Mouse (Mus musculus): ENCODE measurements around the gene Dcdc2a. TPM values are rescaled to one million over a fixed set of nuclear protein-coding genes. Genes with fewer than 3 reads are reported as not detected.

Dcdc2a gene
- polyA plus RNA-seq, 3 experiments from 2014 or later, result not detected

DNA sequence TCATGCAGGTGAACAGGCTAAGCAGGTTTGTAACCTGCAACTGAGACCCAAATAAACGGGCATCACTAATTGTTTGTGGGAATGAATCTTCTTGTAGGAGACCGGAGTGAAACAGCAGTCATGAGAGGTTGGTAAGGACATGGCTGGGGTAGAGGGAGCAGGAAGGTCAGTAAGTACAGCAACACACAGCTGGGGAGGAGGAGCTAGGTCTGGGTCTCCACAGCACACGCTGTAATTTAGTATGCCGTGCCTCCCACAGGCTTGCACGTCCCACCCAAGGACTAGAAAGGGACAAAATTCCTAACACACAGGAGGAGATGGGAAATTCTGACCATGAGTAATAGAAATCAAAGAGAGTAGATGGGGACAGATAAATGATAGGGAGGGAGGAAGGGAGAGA is 42.8 kb downstream of the Dcdc2a start:
- ATAC-seq, result no peak

DNA sequence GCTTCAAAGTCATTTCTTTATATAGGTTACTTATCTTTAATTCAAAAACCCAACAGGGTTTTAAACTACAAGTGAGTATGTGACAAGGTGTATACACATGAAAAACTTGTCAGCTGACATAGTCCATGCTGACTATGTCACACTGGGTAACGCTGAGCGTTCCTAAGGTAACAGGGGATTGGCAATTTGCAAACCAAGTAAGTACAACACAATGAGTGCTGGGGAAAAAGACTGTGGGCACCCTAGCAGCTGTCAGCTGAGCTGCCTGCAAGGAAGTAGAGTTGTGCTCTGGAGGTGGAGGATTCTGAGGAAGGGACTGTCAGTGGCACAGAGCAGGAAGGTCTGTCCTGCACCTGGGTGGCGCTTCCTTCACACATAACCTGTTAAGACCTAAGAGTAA is 43.7 kb downstream of the Dcdc2a start:
- ATAC-seq, result no peak

DNA sequence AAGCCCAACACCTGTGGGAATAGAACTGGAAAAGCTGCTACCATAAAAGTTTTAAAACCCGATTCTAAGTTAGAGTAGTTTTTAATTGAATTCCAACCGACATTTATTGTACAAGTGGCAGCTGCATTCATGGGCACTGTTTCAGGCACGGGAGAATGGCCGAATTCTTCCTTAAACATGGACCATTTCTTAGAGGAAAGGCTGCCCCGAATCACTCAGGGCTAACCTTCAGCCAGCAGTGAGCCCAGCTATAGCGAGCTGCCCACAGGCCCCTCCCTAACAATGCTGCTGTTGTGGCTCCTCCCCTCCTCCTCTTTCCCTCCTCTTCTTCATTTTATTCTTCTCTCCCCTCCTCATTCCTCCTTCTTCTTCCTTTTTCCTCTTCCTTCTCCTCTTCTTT is 44.8 kb downstream of the Dcdc2a start:
- ATAC-seq, result no peak

DNA sequence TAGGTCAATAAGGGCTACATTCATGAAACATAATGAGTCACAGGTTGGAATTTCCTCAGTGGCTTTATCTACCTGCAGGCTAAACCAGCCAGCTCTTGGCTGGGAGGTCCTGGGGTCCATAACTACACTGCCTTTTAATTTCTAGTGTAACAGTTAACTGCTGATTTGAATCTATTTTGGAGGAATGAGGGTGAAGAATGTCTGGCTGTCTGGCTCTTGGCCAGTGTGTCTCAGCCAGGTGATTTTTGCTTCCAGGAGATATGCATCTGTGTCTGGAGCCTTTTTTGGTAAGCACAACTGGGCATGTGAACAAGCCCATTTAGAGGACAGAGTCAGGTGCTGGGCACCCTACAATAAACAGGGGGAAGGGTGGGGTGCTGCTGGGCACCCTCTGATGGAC is 49.9 kb downstream of the Dcdc2a start:
- no peak for ATAC-seq

GRCm38 (mm10) chr13:25106740-25107139 is 50.9 kb downstream of the Dcdc2a start:
- ATAC-seq, result no peak

GRCm38 (mm10) chr13:25108353-25108752 is 52.5 kb downstream of the Dcdc2a start:
- no peak for ATAC-seq

- ATAC-seq, result no peak
Observed at GRCm38 (mm10) chr13:25110592-25111095, 54.8 kb downstream of the Dcdc2a start.

DNA sequence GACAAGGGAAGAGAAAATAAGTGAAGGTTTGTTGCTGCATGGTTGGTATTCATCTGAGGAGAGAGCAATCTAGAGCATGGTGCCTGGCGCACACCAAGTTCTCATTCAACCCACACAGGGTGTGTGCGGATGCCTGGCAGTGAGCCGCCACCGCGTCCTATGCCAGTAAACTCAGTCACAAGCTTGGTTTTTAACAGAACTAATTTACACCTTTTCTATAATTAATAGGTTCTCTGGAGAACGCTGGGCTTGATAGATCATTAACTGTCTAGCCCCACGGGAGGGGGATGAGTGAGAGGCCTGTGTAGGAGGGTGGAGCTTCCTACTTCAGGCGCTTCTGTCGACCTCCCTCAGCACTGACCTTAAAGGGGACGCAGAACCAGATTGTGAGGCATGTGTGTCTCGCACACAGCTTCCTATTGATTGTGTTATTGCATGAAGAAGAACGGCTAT is 59.7 kb downstream of the Dcdc2a start:
- ATAC-seq, result no peak

- no peak for ATAC-seq
Observed at GRCm38 (mm10) chr13:25115971-25116370, 60.2 kb downstream of the Dcdc2a start.

- ATAC-seq, result no peak
Observed at GRCm38 (mm10) chr13:25122740-25123335, 67.0 kb downstream of the Dcdc2a start.

DNA sequence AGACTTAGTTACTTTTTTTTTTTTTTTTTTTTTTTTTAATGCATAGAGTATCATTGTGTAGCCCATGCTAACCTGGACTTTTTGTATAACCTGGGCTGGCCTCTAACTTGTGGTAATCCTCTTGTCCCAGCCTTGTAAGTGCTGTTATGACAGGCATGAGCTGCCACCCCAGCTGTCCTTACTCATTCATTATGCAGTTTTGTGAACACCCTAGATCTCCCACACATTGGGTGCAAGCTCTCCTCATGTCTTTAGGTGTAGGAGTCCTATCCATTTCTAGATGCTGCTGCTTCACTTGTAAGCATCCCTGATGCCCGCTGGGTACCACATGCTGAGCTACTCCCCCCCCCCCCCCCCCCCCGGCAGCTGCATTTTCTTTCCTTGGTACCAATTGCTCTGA is 71.4 kb downstream of the Dcdc2a start:
- no peak for ATAC-seq

GRCm38 (mm10) chr13:25127806-25128205 is 72.0 kb downstream of the Dcdc2a start:
- no peak for ATAC-seq

DNA sequence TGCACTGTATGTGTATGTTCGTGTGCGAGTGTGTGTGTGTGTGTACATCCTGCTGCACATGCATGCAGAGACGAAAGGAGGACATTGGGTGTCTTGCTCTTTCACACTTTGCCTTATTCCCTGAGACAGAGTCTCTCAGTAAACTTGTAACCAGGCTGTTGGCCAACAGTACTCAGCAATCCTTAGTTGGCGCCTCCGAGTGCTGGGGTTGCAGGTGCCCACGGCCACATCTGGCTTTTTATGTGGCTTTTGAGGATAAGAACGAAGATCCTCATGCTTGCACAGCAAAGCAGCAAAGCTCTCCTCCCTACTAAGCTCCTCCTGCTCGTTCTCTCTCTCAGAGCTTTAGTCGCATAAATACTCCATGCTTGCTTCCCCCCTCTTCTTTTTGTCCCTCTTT is 73.0 kb downstream of the Dcdc2a start:
- ATAC-seq, result no peak

DNA sequence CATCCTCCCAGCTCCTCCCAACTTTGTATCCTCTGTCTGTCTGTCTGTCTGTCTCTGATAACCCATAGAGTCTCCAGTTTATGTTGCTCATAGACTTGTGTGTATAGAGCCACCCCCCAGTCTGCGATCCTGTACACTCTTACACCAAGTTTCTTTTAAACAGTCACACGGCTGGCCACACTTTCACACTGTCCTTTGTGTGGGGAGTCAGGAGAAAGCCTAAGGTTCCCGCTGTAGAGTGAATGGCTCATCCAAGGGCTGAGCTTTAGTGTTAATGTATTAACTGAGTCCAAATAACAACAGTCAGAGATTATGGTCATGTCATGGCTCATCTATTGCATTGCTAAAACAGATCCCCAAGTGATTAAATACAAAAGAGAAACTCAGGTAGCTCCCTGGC is 87.3 kb downstream of the Dcdc2a start:
- ATAC-seq, result no peak

DNA sequence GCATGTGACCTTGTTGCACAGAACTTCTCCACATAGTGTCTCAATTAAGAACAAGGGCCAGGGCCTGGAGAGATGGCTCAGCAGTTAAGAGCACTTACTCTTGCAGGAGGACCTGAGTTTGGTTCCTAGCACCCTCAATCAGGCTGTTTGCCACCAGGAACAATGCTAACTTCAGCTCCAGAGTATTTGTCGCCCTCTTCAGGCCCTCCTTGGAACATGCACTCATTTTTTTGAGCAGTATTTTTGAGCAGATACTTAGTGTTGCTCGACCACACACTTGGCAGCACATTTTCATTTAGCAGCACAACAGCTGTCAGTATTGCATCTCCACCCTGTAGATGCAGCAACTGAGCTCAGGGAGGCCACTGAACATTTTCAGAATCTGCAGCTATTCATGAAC is 88.3 kb downstream of the Dcdc2a start:
- no peak for ATAC-seq

DNA sequence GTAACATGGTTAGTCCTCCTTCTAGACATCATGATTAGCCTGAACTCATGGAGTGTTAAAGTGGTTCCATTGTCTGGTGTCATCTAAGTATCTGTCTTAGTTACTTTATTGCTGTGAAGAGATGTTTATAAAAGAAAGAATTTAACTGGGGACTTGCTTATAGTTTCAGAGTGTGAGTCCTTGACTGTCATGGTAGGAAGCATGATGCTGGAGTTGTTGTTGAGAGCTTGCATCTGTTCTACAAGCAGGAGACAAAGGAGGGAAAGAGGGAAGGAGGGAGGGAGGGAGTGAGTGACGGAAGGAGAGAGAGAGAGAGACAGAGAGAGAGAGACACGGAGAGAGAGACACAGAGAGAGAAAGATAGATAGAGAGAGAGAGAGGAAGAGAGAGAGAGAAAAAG is 90.4 kb downstream of the Dcdc2a start:
- no peak for ATAC-seq

DNA sequence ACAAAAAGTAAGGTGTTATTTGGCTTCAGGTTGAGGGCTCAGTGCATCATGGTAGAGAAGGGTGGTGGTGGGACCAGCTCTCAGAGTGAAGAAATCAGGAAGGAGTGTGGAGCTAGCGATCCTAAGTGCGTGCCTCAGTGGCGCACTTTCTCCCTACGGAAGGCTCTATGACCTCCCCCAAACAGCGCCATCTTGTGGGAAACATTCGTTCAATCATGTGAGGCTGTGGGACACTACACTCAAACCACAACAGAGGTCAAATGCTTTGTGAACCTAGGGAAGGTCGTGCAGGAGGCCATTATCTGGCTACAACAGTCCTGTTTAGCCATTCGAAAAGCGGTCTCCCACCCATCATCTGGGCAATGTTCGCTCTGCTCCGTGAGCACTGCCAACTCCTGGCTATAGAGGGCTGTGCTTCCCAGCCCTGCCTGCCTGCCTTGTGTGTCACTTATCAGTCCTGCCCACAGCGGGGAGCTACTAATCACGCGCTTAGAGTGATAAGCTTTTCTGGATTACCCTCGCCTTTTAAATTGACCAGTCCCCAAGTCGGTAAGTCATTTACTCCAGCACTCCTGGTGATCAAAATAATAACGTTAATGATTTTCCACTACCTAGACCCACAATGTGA is 94.5 kb downstream of the Dcdc2a start:
- ATAC-seq, result no peak

GRCm38 (mm10) chr13:25150861-25151260 is 95.1 kb downstream of the Dcdc2a start:
- no peak for ATAC-seq

GRCm38 (mm10) chr13:25159917-25160316 is 104.1 kb downstream of the Dcdc2a start:
- no peak for ATAC-seq

DNA sequence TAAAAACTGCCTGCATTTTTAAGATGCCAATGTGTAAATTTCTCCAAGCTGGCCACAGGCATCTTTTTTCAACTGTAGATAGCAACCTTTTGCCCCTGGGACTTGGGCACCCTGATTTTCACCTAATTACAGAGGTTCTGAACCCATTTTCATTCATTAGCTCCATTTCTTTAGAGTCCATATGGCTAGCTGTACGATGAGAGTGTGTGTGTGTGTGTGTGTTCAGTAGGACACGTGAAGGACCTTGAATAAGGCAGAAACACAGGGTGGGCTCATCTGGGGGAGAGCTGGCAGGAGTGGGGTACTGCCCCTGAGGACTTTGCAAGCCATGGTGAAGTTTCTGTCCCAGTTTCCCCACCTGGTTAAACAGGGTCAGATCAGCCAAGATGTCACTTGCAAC is 105.0 kb downstream of the Dcdc2a start:
- ATAC-seq, result no peak

- ATAC-seq, result no peak
Observed at GRCm38 (mm10) chr13:25162594-25162993, 106.8 kb downstream of the Dcdc2a start.

- no peak for ATAC-seq
Observed at GRCm38 (mm10) chr13:25168891-25169290, 113.1 kb downstream of the Dcdc2a start.

GRCm38 (mm10) chr13:25177835-25178234 is 122.0 kb downstream of the Dcdc2a start:
- ATAC-seq, result no peak

GRCm38 (mm10) chr13:25178236-25179001 is 122.6 kb downstream of the Dcdc2a start:
- ATAC-seq, result no peak

Measured in inflammation-experienced regulatory T-cells, adult 6 months (primary cell).